Mouse (Mus musculus) hindbrain, embryonic 14.5 days (tissue): Measurements from ENCODE around the gene Vps33b. TPM values are rescaled to one million over a fixed set of nuclear protein-coding genes. Genes with fewer than 3 reads are reported as not detected.

ENCODE experiments used
- ATAC-seq: fragments of 200-750 bp; cut with Nextera tagmentation; 2 replicates; pipeline ENCODE4 v1.8.0; 2017; ENCODE audit warnings: moderate number of reproducible peaks, mild to moderate bottlenecking, moderate TSS enrichment, moderate library complexity; ENCODE audit not compliant: low FRiP score
- DNase-seq: peaks from one replicate; pipeline ENCODE4 v3.0.0-alpha.2; 2015; ENCODE audit warnings: low spot score
- H3K27ac ChIP-seq: fragments of 300-500 bp; sonication (generic); 2 replicates; pipeline ENCODE4 v1.5.1; 2014; ENCODE audit warnings: mild to moderate bottlenecking, moderate library complexity
- H3K27me3 ChIP-seq: fragments of 300-500 bp; sonication (generic); 2 replicates; pipeline ENCODE4 v1.6.1; 2014; ENCODE audit warnings: mild to moderate bottlenecking, low read length, mixed read lengths; ENCODE audit not compliant: control insufficient read depth, insufficient read depth
- H3K36me3 ChIP-seq: fragments of 300-500 bp; sonication (generic); replicated peaks from 2 replicates; pipeline ENCODE4 v1.6.1; 2014; ENCODE audit not compliant: control insufficient read depth, insufficient read depth
- H3K4me1 ChIP-seq: fragments of 300-500 bp; sonication (generic); replicated peaks from 2 replicates; pipeline ENCODE4 v1.6.1; 2014; ENCODE audit warnings: antibody characterized with exemption, low read length, mixed read lengths; ENCODE audit not compliant: control insufficient read depth, insufficient read depth
- H3K4me2 ChIP-seq: fragments of 300-500 bp; sonication (generic); replicated peaks from 2 replicates; pipeline ENCODE4 v1.6.1; 2014; ENCODE audit warnings: mild to moderate bottlenecking, moderate library complexity
- H3K4me3 ChIP-seq: fragments of 300-500 bp; sonication (generic); replicated peaks from 2 replicates; pipeline ENCODE4 v1.5.1; 2014; ENCODE audit warnings: mild to moderate bottlenecking, low read length
- H3K9ac ChIP-seq: fragments of 300-500 bp; sonication (generic); 2 replicates; pipeline ENCODE4 v1.6.1; 2014
- H3K9me3 ChIP-seq: fragments of 300-500 bp; sonication (generic); 2 replicates; pipeline ENCODE4 v1.6.1; 2016; ENCODE audit warnings: low read length; ENCODE audit not compliant: control insufficient read depth
- WGBS: fragments of 180-500 bp; shearing (Covaris S2); extraction: QIAGEN DNeasy Blood & Tissue Kit; methylation state at CpG from one replicate; pipeline ENCODE4 v1.1.7; 2014; 5-methylcytosine and 5-hydroxymethylcytosine counted together
- polyA plus RNA-seq: library from polyadenylated mRNA; unstranded; fragments of >200 nt; fragmentation: Nextera tagmentation; extraction: Ambion mirVana; gene quantifications from 2 replicates; pipeline ENCODE4 v1.2.1, GENCODE M21; 2014

Gene Vps33b
- polyA plus RNA-seq, 1 experiment from 2014 or later = 26.5 TPM

DNA sequence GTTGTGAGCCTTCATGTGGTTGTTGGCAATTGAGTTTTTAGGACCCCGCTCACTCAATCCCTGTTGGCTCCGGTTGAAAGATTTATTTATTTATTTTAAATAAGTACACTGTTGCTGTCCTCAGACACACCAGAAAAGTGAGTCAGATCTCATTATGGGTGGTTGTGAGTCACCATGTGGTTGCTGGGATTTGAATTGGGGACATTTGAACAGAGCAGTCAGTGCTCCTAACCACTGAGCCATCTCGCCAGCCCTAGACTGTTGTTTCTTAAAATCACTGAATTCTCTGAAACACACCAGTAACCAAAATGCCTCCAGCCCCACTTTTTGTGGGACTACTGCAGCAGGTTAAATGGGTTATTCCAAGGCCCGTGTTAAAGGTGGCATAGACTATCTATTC, 29.3 kb downstream of the Vps33b start:
- Histone ChIP-seq H3K27ac (no peak overlapping the region), H3K4me3 (no peak overlapping the region), H3K4me2 (no peak overlapping the region), H3K9ac (no peak overlapping the region), H3K9me3 (no peaks in the 10 kb centered on the region), H3K4me1 (0 out of 2 replicates have a peak, but pooled peaks cover 7% of the 10 kb centered on the region), H3K36me3 (peaks cover 19% of the 10 kb centered on the region), H3K27me3 (no peaks in the 10 kb centered on the region)
- WGBS = 96% methylated on average over 4 of the region's 4 CpGs
- DNase-seq = no peak
- no peak for ATAC-seq

DNA sequence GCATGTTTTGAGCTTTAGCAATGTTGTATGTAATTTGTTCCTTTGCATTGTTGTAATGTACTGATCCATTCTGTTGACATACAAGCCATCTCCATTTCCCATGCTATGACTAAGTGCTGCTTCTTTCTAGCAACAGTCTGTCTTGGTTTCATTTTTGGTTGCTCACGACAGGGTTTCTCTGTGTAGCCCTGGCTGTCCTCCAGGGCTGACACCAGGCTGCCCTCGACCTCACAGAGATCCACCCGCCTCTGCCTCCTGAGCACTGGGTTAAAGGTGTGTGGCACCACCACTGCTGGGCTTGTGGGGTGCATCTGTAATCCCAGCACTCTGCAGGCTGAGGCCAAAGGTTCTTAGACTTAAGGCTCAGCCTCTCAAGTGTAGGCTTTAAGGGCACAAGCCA, 30.1 kb downstream of the Vps33b start:
- Histone ChIP-seq H3K27me3 (no peaks in the 10 kb centered on the region), H3K9me3 (no peaks in the 10 kb centered on the region), H3K27ac (no peak overlapping the region), H3K36me3 (peaks cover 23% of the 10 kb centered on the region), H3K4me2 (no peak overlapping the region), H3K4me1 (0 out of 2 replicates have a peak, but pooled peaks cover 7% of the 10 kb centered on the region), H3K9ac (no peak overlapping the region), H3K4me3 (no peak overlapping the region)
- DNase-seq (no peak), ATAC-seq (no peak)
- WGBS = 97% methylated on average over 3 of the region's 3 CpGs

DNA sequence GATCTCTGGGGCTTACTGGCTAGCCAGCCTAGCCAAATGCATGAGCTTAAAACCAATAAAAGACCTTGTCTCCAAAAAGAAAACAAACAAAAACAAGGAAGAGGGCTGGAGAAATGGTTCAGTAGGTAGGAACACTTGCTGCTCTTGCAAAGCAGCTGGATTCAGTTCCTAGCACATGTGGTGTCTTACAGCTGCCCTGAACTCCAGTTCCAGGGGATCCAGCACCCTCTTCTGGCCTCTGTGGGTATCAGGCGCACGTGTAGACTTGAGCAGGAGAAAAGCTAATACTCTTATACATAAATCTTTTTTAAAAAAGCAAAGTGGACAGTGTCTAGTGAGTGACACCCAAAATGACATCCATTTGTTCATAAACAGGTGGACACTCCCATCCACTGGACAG, 32.1 kb downstream of the Vps33b start:
- no peak overlapping the region for H3K9ac ChIP-seq
- WGBS = 89% methylated on average over 2 of the region's 2 CpGs
- no peak overlapping the region for H3K4me3 ChIP-seq
- no peak overlapping the region for H3K27ac ChIP-seq
- ATAC-seq = no peak
- no peak overlapping the region for H3K4me2 ChIP-seq
- no peaks in the 10 kb centered on the region for H3K9me3 ChIP-seq
- DNase-seq = no peak
- H3K4me1 ChIP-seq = no peaks in the 10 kb centered on the region
- no peaks in the 10 kb centered on the region for H3K27me3 ChIP-seq
- H3K36me3 ChIP-seq = peaks cover 28% of the 10 kb centered on the region

DNA sequence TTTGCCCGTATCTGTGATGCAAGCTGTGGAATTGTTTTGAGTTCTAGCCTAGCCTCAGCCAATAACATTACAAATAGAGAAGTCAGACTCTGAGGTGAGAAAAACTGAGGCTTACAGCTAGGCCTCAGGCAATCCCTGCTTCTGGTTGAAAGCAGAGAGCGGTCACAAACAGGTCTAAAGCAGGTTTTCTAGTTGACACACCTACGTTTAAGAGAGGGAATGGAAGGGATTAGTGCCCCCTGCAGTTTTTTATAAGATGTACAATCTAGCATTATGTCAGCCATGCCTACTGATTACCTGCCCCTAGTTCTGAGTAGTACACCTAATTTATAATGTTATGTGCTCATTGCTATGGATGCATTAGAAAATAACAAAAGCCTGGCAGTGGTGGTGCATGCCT, 38.3 kb downstream of the Vps33b start:
- DNase-seq (no peak), ATAC-seq (no peak)
- no peaks in the 10 kb centered on the region for H3K4me1 ChIP-seq
- H3K27me3 ChIP-seq = no peaks in the 10 kb centered on the region
- H3K36me3 ChIP-seq = peaks cover 38% of the 10 kb centered on the region
- H3K27ac ChIP-seq = no peak overlapping the region
- H3K4me3 ChIP-seq = no peak overlapping the region
- no peak overlapping the region for H3K9ac ChIP-seq
- 88% methylated on average over 3 of the region's 3 CpGs for WGBS
- H3K9me3 ChIP-seq = no peaks in the 10 kb centered on the region
- no peak overlapping the region for H3K4me2 ChIP-seq

DNA sequence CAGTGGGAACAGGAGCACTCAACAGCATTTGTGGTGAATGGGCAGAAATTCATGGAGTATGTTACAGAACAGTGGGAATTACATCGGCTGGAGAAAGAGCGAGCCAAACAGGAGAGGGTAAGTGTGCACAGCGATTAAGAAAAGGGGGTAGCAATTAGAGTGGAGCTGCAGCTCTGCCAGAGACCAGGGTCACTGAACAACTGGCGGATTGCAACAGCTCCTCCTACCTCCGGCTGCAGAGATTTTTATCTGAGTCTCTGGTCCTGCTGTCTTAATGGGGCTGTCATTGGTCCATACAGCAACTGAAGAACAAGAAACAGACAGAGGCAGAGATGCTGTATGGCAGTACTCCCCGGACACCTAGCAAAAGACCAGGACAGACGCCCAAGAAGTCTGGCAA, 41.3 kb downstream of the Vps33b start:
- no peak overlapping the region for H3K27ac ChIP-seq
- no peaks in the 10 kb centered on the region for H3K9me3 ChIP-seq
- H3K9ac ChIP-seq = no peak overlapping the region
- DNase-seq = no peak
- H3K36me3 ChIP-seq = peaks cover 50% of the 10 kb centered on the region
- H3K4me1 ChIP-seq = no peaks in the 10 kb centered on the region
- no peak overlapping the region for H3K4me3 ChIP-seq
- H3K4me2 ChIP-seq = no peak overlapping the region
- H3K27me3 ChIP-seq = no peaks in the 10 kb centered on the region
- no peak for ATAC-seq
- 92% methylated on average over 7 of the region's 7 CpGs for WGBS

DNA sequence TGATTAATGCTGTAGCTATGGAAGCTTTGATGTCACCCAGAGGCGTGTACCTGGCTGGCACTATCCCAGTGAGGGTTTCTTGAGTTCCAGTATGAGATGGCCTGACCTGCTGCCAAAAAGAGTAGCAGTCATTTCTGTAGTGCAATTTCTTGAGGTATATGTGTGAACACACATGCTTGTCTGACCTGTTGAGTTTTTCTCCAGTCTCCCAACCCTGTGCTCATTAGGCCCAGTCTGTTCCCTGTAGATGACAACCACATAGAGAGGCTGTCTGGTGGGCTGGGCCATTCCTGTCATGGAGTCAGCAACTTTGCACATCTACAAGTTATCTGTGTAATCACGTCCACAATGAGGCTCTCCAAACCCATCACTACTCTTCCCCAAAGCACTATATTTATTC, 46.3 kb downstream of the Vps33b start:
- H3K4me1 ChIP-seq = no peaks in the 10 kb centered on the region
- no peak for ATAC-seq
- peaks cover 73% of the 10 kb centered on the region for H3K36me3 ChIP-seq
- no peak overlapping the region for H3K4me3 ChIP-seq
- H3K9ac ChIP-seq = no peak overlapping the region
- no peaks in the 10 kb centered on the region for H3K9me3 ChIP-seq
- DNase-seq = no peak
- WGBS = 92% methylated on average over 2 of the region's 2 CpGs
- no peaks in the 10 kb centered on the region for H3K27me3 ChIP-seq
- no peak overlapping the region for H3K27ac ChIP-seq
- no peak overlapping the region for H3K4me2 ChIP-seq

DNA sequence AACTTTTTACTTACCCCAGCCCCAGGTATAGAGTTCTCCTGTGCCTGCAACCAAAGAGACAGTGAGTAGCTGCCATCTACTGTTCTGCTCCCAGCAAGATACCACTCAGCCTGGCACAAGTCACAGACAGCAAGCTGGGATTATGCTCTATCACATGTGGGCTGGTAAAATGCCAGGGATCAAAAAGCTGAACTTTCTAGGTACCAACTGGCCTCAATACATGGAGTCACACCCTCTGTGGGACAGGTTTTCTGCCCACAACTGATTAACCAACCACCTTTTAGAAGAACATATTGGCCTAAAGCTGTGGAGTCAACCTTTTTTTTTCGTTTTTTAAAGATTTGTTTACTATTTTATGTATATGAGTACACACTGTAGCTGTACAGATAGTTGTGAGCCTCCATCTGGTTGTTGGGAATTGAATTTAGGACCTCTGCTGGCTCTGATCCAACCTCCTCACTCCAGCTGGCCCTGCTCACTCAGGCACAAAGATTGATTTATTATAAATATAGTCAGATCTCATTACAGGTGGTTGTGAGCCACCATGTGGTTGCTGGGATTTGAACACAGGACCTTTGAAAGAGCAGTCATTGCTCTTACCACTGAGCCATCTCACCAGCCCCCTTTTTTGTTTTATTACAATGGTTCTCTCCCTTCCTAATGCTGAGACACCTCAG, 48.1 kb downstream of the Vps33b start:
- Histone ChIP-seq H3K27ac (no peak overlapping the region), H3K9ac (no peak overlapping the region), H3K9me3 (no peaks in the 10 kb centered on the region), H3K4me2 (no peak overlapping the region), H3K36me3 (peaks cover 63% of the 10 kb centered on the region), H3K4me1 (0 out of 2 replicates have a peak, but pooled peaks cover 3% of the 10 kb centered on the region), H3K4me3 (no peak overlapping the region), H3K27me3 (no peaks in the 10 kb centered on the region)
- WGBS = 74% methylated on average over 1 of the region's 1 CpGs
- no peak for DNase-seq
- no peak for ATAC-seq

DNA sequence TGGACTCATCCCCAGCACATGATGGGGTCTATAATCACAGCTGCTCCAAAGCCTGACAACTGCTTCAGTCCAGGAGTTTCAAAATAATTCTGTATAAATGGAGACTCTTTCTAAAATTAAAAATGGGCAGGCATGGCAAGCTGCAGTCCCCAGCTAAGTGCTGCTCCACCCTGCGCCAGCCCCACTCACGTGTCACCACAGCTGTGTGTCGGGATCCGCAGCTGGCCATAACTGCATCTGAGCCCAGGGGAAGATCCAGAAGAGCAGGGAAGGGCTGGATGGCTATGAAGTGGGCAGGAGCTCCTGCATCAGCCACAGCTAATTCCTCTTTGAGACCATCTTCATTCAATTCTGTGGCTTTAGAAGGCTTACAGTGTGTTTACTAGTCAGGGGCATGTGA, 49.2 kb downstream of the Vps33b start:
- ATAC-seq = no peak
- 89% methylated on average over 4 of the region's 4 CpGs for WGBS
- peaks cover 53% of the 10 kb centered on the region for H3K36me3 ChIP-seq

DNA sequence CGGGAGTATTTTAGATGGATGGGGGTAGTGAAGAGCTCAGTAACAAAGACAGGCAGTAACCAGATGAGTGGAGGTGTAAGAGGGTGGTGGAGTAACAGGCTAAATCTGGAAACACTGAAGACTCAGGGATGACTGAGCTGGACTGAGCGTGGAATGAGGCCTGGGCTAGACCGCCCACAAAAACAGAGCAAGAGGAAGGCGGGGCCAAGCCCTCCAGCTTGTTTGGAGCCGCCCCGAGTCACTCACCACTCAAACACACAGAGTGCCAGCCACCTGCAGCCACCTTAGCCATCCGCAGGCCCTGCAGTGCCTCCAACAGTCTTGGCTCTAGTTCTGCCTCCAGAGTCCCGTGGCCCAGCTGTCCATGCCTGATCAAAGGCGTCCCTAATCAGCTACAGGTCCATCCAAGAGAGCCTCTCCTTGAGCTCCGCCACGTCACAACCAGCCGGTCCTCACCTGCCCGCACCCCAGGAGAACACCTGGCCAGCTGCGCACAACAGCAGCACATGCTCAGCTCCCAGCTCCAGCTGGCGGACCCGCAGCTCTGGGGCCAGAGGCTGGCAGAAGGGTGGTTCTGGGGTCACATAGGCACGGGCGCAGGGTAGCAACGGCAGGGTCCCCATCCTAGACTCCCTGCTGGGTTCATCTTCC, 50.5 kb downstream of the Vps33b start:
- no peak for ATAC-seq
- Histone ChIP-seq H3K27ac (no peak overlapping the region), H3K9ac (no peak overlapping the region), H3K4me2 (no peak overlapping the region), H3K4me3 (no peak overlapping the region), H3K36me3 (peaks cover 43% of the 10 kb centered on the region), H3K9me3 (no peaks in the 10 kb centered on the region), H3K27me3 (no peaks in the 10 kb centered on the region), H3K4me1 (peaks cover 12% of the 10 kb centered on the region)
- 86% methylated on average over 19 of the region's 19 CpGs for WGBS
- DNase-seq = no peak

More for the DNA sequence above, 49.2 kb downstream of the Vps33b start:
- H3K27ac ChIP-seq = no peak overlapping the region
- no peak overlapping the region for H3K4me3 ChIP-seq
- H3K9ac ChIP-seq = no peak overlapping the region
- no peak for DNase-seq
- no peaks in the 10 kb centered on the region for H3K9me3 ChIP-seq
- H3K4me1 ChIP-seq = peaks cover 12% of the 10 kb centered on the region
- no peak overlapping the region for H3K4me2 ChIP-seq
- no peaks in the 10 kb centered on the region for H3K27me3 ChIP-seq
